Mouse (Mus musculus) liver, embryonic 14.5 days (tissue): ENCODE measurements at regions not wholly inside any gene's neighbourhood (a gene's known extent, or its start where the extent isn't known, plus 50 kb on each side); places are given as distances from the start of the nearest gene placed in this dataset.

Experiments
- CTCF ChIP-seq: IDR thresholded peaks from 2 replicates; pipeline ENCODE4 v1.5.1; 2016; ENCODE audit warnings: antibody characterized with exemption, low read depth, control low read depth
- EP300 ChIP-seq: IDR thresholded peaks from 2 replicates; pipeline ENCODE4 v1.6.1; 2016; ENCODE audit warnings: antibody characterized with exemption, low read depth

DNA sequence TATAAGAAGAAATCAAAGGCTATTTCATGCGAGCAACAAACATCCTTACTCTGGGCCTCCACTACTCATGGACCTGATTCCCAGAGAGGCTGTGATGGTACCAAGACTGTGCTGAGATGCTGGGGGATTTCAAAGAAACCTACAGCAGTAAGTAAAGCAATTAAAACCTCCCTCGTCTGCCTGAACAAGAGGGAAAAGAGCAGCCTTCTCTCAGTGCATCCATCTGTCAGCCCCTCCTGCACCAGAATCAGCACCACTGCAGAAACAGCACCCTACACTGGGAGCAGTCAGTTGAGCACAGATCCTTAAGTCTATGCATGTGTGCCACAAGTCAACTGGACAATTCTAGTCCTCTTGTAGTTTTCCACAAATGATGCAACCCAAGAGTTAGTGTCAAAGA lies 500.6 kb downstream of the Galc start:
- TF ChIP-seq CTCF (no peak), EP300 (no peak)
